Mouse (Mus musculus) lung, adult 18-20 months (tissue): ENCODE results near the gene Osgin1.
A peak's percentile ranks its signal among the peaks of the same experiment; 100 is the strongest.

Experiments
- DNase-seq, 2 experiments: peaks; one replicate each; pipeline ENCODE4 v3.0.0; 2022; ENCODE audit warnings: mixed read lengths in 2 of 2

The Osgin1 gene

GRCm38 (mm10) chr8:119446211-119446989 is 12.5 kb downstream of the Osgin1 start, which contains the start of gene Necab2:
Gene Necab2, plus strand, starts transcription at chr8:119446719.
- DNase-seq, result peak; percentile 61 to 77

- DNase-seq, result no peak
Measured at GRCm38 (mm10) chr8:119446990-119447780, 13.3 kb downstream of the Osgin1 start.

- DNase-seq, result no peak
Measured at GRCm38 (mm10) chr8:119447781-119448170, 13.9 kb downstream of the Osgin1 start.

- no peak for DNase-seq
Measured at GRCm38 (mm10) chr8:119449627-119450026, 15.7 kb downstream of the Osgin1 start.

- DNase-seq, result no peak
Measured at GRCm38 (mm10) chr8:119451131-119451530, 17.2 kb downstream of the Osgin1 start.

GRCm38 (mm10) chr8:119452919-119453318 is 19.0 kb downstream of the Osgin1 start:
- no peak for DNase-seq

- no peak for DNase-seq
Measured at GRCm38 (mm10) chr8:119456045-119456444, 22.1 kb downstream of the Osgin1 start.

GRCm38 (mm10) chr8:119459724-119460123 is 25.8 kb downstream of the Osgin1 start:
- no peak for DNase-seq

GRCm38 (mm10) chr8:119461356-119461755 is 27.4 kb downstream of the Osgin1 start:
- DNase-seq, result no peak

- no peak for DNase-seq
Measured at GRCm38 (mm10) chr8:119463709-119464108, 29.8 kb downstream of the Osgin1 start.

GRCm38 (mm10) chr8:119466105-119466504 is 32.2 kb downstream of the Osgin1 start:
- DNase-seq, result peak in 1 of 2 experiments; percentile 41

GRCm38 (mm10) chr8:119466794-119467193 is 32.9 kb downstream of the Osgin1 start:
- DNase-seq, result no peak

- no peak for DNase-seq
Measured at GRCm38 (mm10) chr8:119468091-119468490, 34.2 kb downstream of the Osgin1 start.

GRCm38 (mm10) chr8:119478684-119479083 is 44.8 kb downstream of the Osgin1 start:
- DNase-seq, result no peak

GRCm38 (mm10) chr8:119484145-119484896 is 50.4 kb downstream of the Osgin1 start:
- no peak for DNase-seq

- no peak for DNase-seq
Measured at GRCm38 (mm10) chr8:119487093-119487492, 53.2 kb downstream of the Osgin1 start.
